Mouse (Mus musculus) thymus, postnatal 14 days (tissue): Measurements from ENCODE around the gene Afg3l1.
"Not testable (repeated sequence)": the region's sequence is repeated elsewhere in the genome, so short reads cannot be mapped to it uniquely, and the experiment has no call there.

Experiments used
- DNase-seq: peaks from one replicate; pipeline ENCODE4 v3.0.0; 2021

Gene Afg3l1

GRCm38 (mm10) chr8:123472991-123473390, 4.7 kb upstream of the Afg3l1 start:
- DNase-seq, result not testable (repeated sequence)

GRCm38 (mm10) chr8:123474549-123474948, 3.2 kb upstream of the Afg3l1 start:
- not testable (repeated sequence) for DNase-seq

GRCm38 (mm10) chr8:123476911-123477736, 579 bp upstream of the Afg3l1 start:
- DNase-seq, result peak; percentile 14

GRCm38 (mm10) chr8:123478456-123479218, 934 bp downstream of the Afg3l1 start:
- DNase-seq, result peak; percentile 11

GRCm38 (mm10) chr8:123482627-123483026, 4.9 kb downstream of the Afg3l1 start:
- DNase-seq, result peak; percentile 32

- DNase-seq, result no peak
These were observed 13.8 kb downstream of the Afg3l1 start for GRCm38 (mm10) chr8:123491280-123492075.

- no peak for DNase-seq
These were observed 15.2 kb downstream of the Afg3l1 start for GRCm38 (mm10) chr8:123492898-123493297.

GRCm38 (mm10) chr8:123497699-123498098, 20.0 kb downstream of the Afg3l1 start:
- DNase-seq, result no peak

- no peak for DNase-seq
These were observed 21.3 kb downstream of the Afg3l1 start for GRCm38 (mm10) chr8:123498963-123499362.

- no peak for DNase-seq
These were observed 21.9 kb downstream of the Afg3l1 start for GRCm38 (mm10) chr8:123499556-123499955.

- DNase-seq, result no peak
These were observed 24.5 kb downstream of the Afg3l1 start for GRCm38 (mm10) chr8:123502192-123502591.

GRCm38 (mm10) chr8:123503801-123504467, 26.2 kb downstream of the Afg3l1 start:
- DNase-seq, result no peak

GRCm38 (mm10) chr8:123504591-123505195, 27.0 kb downstream of the Afg3l1 start:
- DNase-seq, result no peak

GRCm38 (mm10) chr8:123505267-123505666, 27.6 kb downstream of the Afg3l1 start:
- DNase-seq, result no peak

GRCm38 (mm10) chr8:123505695-123506094, 28.0 kb downstream of the Afg3l1 start:
- no peak for DNase-seq

GRCm38 (mm10) chr8:123507153-123507552, 29.4 kb downstream of the Afg3l1 start:
- DNase-seq, result no peak

GRCm38 (mm10) chr8:123510819-123511218, 33.1 kb downstream of the Afg3l1 start:
- no peak for DNase-seq

GRCm38 (mm10) chr8:123514136-123514535, 36.4 kb downstream of the Afg3l1 start:
- DNase-seq, result no peak

GRCm38 (mm10) chr8:123514781-123515539, 37.3 kb downstream of the Afg3l1 start, which contains the start of gene Dbndd1:
Gene Dbndd1 (minus strand): TSS chr8:123515463.
- peak; percentile 92 for DNase-seq

GRCm38 (mm10) chr8:123515540-123515897, 37.8 kb downstream of the Afg3l1 start:
- no peak for DNase-seq

GRCm38 (mm10) chr8:123516596-123516995, 38.9 kb downstream of the Afg3l1 start:
- DNase-seq, result no peak
